Mouse (Mus musculus) testis, adult 2 months (tissue): ENCODE measurements at regions not wholly inside any gene's neighbourhood (a gene's known extent, or its start where the extent isn't known, plus 50 kb on each side); places are given as distances from the start of the nearest gene placed in this dataset.

Source experiments
- H3K27ac ChIP-seq: fragments of 200-500 bp; 2 replicates; pipeline ENCODE4 v1.5.1; 2012; ENCODE audit warnings: low read depth, low read length; ENCODE audit not compliant: control insufficient read depth, insufficient read depth
- H3K27me3 ChIP-seq: fragments of 200-500 bp; 2 replicates; pipeline ENCODE4 v1.6.1; 2012; ENCODE audit warnings: mild to moderate bottlenecking, low read length, moderate library complexity; ENCODE audit not compliant: control insufficient read depth, insufficient read depth
- H3K36me3 ChIP-seq: fragments of 200-500 bp; 2 replicates; pipeline ENCODE4 v1.6.1; 2012; ENCODE audit warnings: mild to moderate bottlenecking, low read length; ENCODE audit not compliant: control insufficient read depth, insufficient read depth
- H3K4me1 ChIP-seq: fragments of 200-500 bp; 2 replicates; pipeline ENCODE4 v1.6.1; 2012; ENCODE audit warnings: low read length; ENCODE audit not compliant: control insufficient read depth, insufficient read depth
- H3K4me3 ChIP-seq: fragments of 200-500 bp; 2 replicates; pipeline ENCODE4 v1.5.1; 2012; ENCODE audit warnings: low read depth, mild to moderate bottlenecking, low read length, moderate library complexity, mixed read lengths; ENCODE audit not compliant: control insufficient read depth
- CTCF ChIP-seq: fragments of 200-500 bp; IDR thresholded peaks from 2 replicates; pipeline ENCODE4 v1.5.1; 2012; ENCODE audit warnings: low read depth, mild to moderate bottlenecking, inconsistent platforms, low read length, moderate library complexity; ENCODE audit not compliant: control insufficient read depth, insufficient read depth, insufficient replicate concordance
- POLR2A ChIP-seq: fragments of 200-500 bp; IDR thresholded peaks from 2 replicates; pipeline ENCODE4 v1.6.1; 2012; ENCODE audit warnings: low read depth, mild to moderate bottlenecking, inconsistent platforms, low read length, moderate library complexity; ENCODE audit not compliant: control insufficient read depth

- no peaks in the 10 kb centered on the region for H3K36me3 ChIP-seq
- H3K4me1 ChIP-seq, result peaks cover 31% of the 10 kb centered on the region
- H3K4me3 ChIP-seq, result peak overlapping the region; percentile 74
- TF ChIP-seq POLR2A (peak; percentile 61; the same call in 1 of the 2 replicates), CTCF (no peak)
- H3K27ac ChIP-seq, result peak overlapping the region; percentile 90
- no peaks in the 10 kb centered on the region for H3K27me3 ChIP-seq
Observed at GRCm38 (mm10) chr2:167847281-167848077, 84.4 kb upstream of the Ptpn1 start.

DNA sequence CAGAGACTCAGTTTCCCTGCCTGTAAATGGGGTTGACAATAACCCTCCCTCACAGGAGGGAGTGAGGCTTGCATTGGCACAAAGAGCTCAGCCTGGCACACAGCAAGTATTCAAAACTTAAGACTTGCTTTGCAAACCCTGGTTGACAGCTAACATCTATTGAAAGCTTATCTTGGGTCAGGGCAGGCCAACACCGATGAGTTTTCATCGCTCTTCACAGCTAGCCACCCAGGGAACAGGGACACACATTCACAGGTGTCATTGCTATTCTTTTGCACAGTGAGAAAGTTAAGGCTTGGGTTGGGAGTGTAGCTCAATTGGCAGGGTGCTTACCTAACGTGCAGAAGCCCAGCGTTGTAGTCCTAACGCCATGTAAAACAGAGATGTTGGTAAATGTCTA lies 86.5 kb upstream of the Ptpn1 start:
- H3K36me3 ChIP-seq, result no peaks in the 10 kb centered on the region
- no peak overlapping the region for H3K27ac ChIP-seq
- TF ChIP-seq POLR2A (no peak), CTCF (no peak)
- no peak overlapping the region for H3K4me3 ChIP-seq
- no peaks in the 10 kb centered on the region for H3K27me3 ChIP-seq
- H3K4me1 ChIP-seq, result peaks cover 31% of the 10 kb centered on the region

GRCm38 (mm10) chr2:167844556-167844955 lies 87.3 kb upstream of the Ptpn1 start:
- Histone ChIP-seq H3K4me1 (peaks cover 31% of the 10 kb centered on the region), H3K27me3 (no peaks in the 10 kb centered on the region), H3K27ac (no peak overlapping the region), H3K36me3 (no peaks in the 10 kb centered on the region), H3K4me3 (no peak overlapping the region)
- TF ChIP-seq POLR2A (no peak), CTCF (no peak)

- TF ChIP-seq POLR2A, result no peak
- no peak for TF ChIP-seq CTCF
- Histone ChIP-seq H3K4me1 (peaks cover 27% of the 10 kb centered on the region), H3K27ac (no peak overlapping the region), H3K36me3 (no peaks in the 10 kb centered on the region), H3K27me3 (no peaks in the 10 kb centered on the region), H3K4me3 (no peak overlapping the region)
Observed at GRCm38 (mm10) chr2:167843921-167844320, 87.9 kb upstream of the Ptpn1 start.

DNA sequence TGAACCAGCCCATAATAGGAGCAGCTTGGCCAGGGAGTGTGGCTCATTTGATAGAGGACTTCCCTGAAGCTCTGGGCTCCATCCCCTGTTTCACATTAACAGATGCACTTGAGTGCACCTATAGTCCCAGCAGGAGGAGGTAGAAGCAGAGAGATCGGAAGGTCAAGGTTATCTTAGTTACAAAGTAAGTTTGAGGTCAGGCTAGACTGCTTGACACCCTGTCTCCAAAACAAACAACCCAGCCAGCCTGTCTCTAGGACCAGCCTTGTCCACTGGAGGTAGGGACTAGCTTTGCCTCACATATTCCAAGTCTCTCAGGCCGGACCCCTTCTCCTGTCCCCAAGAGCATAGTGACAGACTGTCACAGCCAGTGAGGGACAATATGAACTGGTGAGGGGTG lies 88.9 kb upstream of the Ptpn1 start:
- TF ChIP-seq CTCF (no peak), POLR2A (no peak)
- Histone ChIP-seq H3K27ac (no peak overlapping the region), H3K4me1 (peaks cover 18% of the 10 kb centered on the region), H3K4me3 (no peak overlapping the region), H3K27me3 (no peaks in the 10 kb centered on the region), H3K36me3 (no peaks in the 10 kb centered on the region)

DNA sequence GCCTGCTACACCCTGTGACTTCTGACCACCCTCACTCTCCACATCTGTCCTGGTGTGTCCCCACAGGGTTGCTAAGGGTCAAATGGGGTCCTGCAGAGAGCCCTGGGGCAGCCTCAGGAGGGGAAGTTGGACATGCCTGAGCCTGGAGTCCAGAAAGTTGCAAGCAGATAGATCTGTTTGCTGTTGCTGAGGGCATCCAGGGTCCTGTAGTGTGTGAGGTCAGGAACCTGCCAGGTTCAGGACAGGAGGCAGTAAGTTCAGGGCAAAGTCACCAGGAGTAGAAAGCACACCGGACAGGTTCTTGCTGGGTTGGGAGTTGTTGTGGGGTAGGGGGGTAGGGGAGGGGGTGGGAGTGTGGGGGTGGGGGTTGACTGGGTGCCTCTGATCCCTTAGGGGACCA lies 89.4 kb upstream of the Ptpn1 start:
- Histone ChIP-seq H3K4me3 (no peak overlapping the region), H3K4me1 (peaks cover 16% of the 10 kb centered on the region), H3K27me3 (no peaks in the 10 kb centered on the region), H3K27ac (no peak overlapping the region), H3K36me3 (no peaks in the 10 kb centered on the region)
- TF ChIP-seq CTCF (no peak), POLR2A (no peak)

DNA sequence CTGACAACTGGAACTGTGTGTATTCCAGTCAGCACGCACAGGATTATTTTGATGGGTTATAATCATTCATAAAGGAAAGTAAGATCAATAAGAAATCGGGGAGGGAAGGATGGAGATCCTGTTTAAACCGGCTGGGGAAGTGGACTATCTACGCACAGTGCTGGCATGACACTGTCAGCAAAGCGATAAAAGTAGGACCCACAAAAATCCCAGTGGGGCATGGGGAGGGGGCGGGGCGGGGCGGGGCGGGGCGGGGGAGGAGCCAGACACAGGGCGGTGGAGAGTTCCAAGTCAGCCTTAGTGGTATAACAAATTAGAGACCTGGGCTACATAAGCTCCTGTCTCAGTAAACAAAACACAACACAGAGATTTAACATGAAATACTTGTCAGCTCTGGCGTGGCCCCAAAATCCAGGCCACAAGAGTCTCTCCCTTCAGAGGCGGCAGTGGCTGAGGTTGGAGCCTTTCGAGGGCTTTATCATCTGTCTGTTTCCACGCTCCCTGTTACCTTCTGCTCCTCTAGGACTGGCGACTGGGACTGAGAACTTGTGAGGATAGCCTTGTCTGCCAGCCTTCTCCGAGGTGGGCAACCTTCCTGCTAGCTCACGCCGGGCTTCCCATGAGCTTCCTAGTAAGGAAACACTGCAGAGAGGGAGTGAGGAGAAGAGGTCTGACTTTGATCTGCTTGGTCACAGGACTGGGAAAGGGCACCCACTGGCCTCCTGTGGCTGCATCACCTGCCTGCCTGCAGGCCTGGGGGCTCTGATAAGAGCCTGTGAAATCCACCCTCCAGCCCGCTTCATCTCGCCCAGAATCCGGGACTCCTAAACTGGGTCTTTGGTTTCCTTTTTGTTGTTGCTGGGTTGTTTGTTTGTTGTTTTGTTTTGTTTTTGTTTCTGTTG lies 90.3 kb upstream of the Ptpn1 start:
- no peaks in the 10 kb centered on the region for H3K36me3 ChIP-seq
- no peaks in the 10 kb centered on the region for H3K27me3 ChIP-seq
- H3K4me1 ChIP-seq, result peaks cover 9% of the 10 kb centered on the region
- no peak overlapping the region for H3K4me3 ChIP-seq
- no peak overlapping the region for H3K27ac ChIP-seq
- TF ChIP-seq POLR2A (no peak), CTCF (no peak)
